Mouse (Mus musculus) cerebellum, adult 2 months (tissue): ENCODE results near the gene Luzp2. TPM values are rescaled to one million over a fixed set of nuclear protein-coding genes. Genes with fewer than 3 reads are reported as not detected.

Source experiments
- DNase-seq, 2 experiments: peaks; one replicate each; pipeline ENCODE4 v3.0.0; 2021
- H3K27ac ChIP-seq: fragments of 200-500 bp; 2 replicates; pipeline ENCODE4 v1.5.1; 2012; ENCODE audit warnings: low read length, control low read depth, inconsistent platforms; ENCODE audit not compliant: insufficient read depth
- H3K27me3 ChIP-seq: fragments of 200-500 bp; 2 replicates; pipeline ENCODE4 v1.6.1; 2012; ENCODE audit warnings: inconsistent platforms, mild to moderate bottlenecking, low read length, moderate library complexity; ENCODE audit not compliant: control insufficient read depth, insufficient read depth
- H3K4me1 ChIP-seq: fragments of 200-500 bp; 2 replicates; pipeline ENCODE4 v1.6.1; 2011; ENCODE audit warnings: low read length; ENCODE audit not compliant: control insufficient read depth, insufficient read depth
- H3K4me3 ChIP-seq: fragments of 200-500 bp; replicated peaks from 2 replicates; pipeline ENCODE3; 2011; ENCODE audit warnings: mild to moderate bottlenecking, low read depth, low read length, control low read depth; ENCODE audit not compliant: insufficient read depth
- CTCF ChIP-seq: fragments of 200-500 bp; IDR thresholded peaks from 2 replicates; pipeline ENCODE4 v1.5.1; 2011; ENCODE audit warnings: low read depth, mild to moderate bottlenecking, control low read depth, low read length, moderate library complexity, borderline replicate concordance; ENCODE audit not compliant: insufficient read depth
- POLR2A ChIP-seq: fragments of 200-500 bp; IDR thresholded peaks from 2 replicates; pipeline ENCODE4 v1.6.1; 2011; ENCODE audit warnings: low read length, control low read depth, borderline replicate concordance; ENCODE audit not compliant: insufficient read depth
- WGBS: fragments of 180-500 bp; shearing (Covaris S2); methylation state at CpG from one replicate; pipeline ENCODE4 v1.1.7; 2018; 5-methylcytosine and 5-hydroxymethylcytosine counted together
- polyA plus RNA-seq: library from polyadenylated mRNA; depleted of rRNA; stranded (reverse); fragments of >200 nt; gene quantifications from 2 replicates; pipeline ENCODE4 v1.2.3, GENCODE M21; 2012

The Luzp2 gene
- polyA plus RNA-seq, 1 experiment: 53.8 TPM

DNA sequence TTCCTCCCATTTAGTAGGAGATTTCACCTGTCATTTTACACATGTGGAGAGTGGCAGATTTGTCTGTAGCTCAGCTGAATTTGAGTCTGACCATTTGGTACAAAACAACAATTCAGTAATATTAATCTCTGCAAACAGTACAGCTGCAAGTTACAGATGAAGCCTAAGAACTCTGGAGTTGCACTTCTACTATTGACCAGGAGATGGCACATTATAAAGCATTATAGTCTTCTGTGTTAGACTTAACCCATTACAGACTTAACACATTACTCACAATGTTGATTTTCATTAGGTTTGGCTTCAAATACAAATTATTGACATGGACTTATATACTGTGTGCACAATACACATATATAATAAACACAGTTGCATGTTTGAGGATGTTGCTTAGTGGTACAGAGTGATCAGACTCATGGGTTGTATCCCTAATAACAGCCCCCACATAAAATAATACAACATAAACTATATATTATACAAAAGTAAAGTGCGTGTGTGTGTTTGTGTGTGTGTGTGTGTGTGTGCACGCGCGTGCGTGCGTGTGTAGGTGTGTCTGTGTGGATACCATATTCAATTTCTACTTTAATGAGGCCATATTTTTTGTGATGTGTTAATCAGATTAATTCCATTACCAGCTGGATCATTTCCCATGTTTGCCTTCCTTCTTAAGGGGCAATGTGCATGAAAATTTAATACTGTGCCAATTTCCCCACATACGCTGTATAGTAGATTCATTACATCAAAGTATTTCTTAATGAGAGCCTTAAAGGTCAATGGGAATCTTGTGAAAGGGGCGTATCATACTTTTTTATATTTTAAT is 10.8 kb downstream of the Luzp2 start:
- Histone ChIP-seq H3K27ac (no peak overlapping the region), H3K27me3 (no peaks in the 10 kb centered on the region), H3K4me3 (no peak overlapping the region), H3K4me1 (no peaks in the 10 kb centered on the region)
- WGBS: 72% methylated on average over 8 of the region's 8 CpGs
- no peak for DNase-seq
- TF ChIP-seq POLR2A (no peak), CTCF (peak; percentile 26; the same call in 1 of the 2 replicates)

DNA sequence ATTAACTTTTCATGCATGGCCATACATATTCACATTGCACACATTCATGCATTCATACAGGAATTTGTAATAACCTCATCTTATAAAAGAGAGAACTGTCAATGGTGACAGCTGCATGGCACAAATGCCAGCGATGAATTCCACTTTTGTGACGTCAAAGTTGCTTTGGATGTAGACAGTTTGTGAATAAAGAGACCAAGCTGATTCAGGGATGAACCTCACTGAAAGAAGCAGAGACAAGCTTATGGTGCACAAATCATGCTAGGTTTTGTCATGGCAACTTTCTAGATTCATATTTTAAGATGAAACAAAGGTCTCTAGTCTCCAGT is 11.4 kb downstream of the Luzp2 start:
- Histone ChIP-seq H3K4me3 (no peak overlapping the region), H3K27me3 (no peaks in the 10 kb centered on the region), H3K27ac (no peak overlapping the region), H3K4me1 (no peaks in the 10 kb centered on the region)
- 32% methylated on average over 2 of the region's 2 CpGs for WGBS
- TF ChIP-seq CTCF (no peak), POLR2A (no peak)
- no peak for DNase-seq

DNA sequence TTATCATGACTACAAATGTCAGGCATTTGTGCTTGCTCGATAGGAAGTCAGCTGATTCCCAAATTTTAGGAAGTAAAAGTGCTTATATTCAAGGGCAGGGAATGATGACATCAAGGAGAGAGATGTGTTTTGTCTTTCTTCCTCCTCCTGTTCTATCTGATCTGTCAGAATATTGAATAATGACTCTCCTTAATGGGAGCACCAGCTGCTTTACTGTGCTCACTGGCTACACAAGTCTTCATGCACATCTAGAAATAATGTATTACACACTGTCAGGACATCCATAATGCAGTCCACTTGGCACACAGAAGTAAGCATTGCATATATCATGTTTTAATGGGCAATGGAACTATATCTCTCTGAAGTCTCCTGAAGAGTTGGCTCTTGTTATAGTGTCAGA is 17.6 kb downstream of the Luzp2 start:
- no peak for TF ChIP-seq POLR2A
- TF ChIP-seq CTCF: no peak
- Histone ChIP-seq H3K27ac (no peak overlapping the region), H3K4me3 (no peak overlapping the region), H3K4me1 (no peaks in the 10 kb centered on the region), H3K27me3 (no peaks in the 10 kb centered on the region)
- DNase-seq: no peak
- 88% methylated on average over 1 of the region's 1 CpGs for WGBS

DNA sequence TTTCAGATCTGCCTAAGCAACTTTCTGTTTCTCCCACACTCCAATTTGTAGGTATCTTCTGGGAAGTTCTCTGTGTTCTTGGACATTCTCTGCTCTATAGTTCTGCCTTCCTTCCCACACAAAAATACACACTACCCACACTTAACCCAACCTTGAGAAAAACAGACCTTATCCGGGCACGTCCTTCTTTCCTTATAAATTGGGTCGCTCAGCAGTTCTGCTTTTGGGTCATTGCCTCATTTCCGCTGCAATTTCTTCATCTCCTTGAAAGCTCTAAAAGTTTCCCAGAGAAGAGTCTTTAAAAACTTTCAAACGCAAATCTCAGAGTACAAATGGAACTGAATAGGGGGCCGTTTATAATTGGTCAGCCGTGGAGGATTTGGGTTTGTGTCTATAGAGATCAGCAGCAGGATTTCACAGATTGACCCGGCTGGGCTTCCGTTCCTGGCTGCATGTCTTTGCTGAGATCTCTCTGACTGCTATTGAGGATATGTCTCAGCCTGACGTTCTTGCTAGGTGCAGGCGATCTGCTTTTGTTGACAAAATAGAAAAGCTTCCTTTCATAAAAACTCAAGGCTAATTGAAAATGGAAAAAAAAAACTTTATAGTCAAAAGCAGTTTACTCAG is 26.0 kb downstream of the Luzp2 start:
- WGBS: 48% methylated on average over 11 of the region's 11 CpGs
- no peak overlapping the region for H3K27ac ChIP-seq
- DNase-seq: peak in 1 of 2 experiments; percentile 23

DNA sequence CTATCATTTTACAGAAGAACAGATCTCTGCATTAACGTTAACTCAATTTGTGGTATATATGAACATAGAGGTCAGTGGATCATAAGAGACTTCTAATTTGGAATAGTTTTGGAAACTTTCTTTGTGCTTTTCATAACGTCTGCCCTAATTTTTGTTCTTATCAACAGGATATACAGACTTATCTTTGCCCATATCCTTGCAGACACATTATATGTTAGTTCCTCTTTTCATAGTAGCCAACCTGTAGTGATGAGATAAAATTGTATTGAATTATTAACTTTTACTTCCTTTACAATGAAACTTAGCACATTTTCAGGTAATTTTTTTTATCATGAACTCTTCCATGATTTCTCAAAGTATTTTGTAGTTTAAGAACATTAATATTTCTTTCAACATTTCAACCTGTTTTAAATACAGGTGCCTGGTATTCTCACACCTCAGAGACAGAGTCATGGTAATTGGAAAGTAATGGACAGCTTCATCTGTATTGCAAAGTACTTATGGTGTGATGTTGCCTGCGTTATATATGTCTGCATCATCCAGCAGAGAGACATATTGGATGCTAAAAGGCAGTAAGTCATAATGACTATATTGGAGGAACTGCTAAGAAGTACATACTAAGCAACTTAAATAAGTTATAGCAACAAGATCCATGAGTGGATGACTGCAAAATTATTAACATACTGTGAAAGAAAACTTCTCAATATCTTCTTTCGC is 43.8 kb downstream of the Luzp2 start:
- Histone ChIP-seq H3K27ac (no peak overlapping the region), H3K27me3 (no peaks in the 10 kb centered on the region), H3K4me3 (no peak overlapping the region), H3K4me1 (no peaks in the 10 kb centered on the region)
- no peak for TF ChIP-seq POLR2A
- no peak for TF ChIP-seq CTCF
- DNase-seq: no peak
- WGBS: 91% methylated on average over 4 of the region's 4 CpGs

More for the DNA sequence above, 26.0 kb downstream of the Luzp2 start:
- H3K4me3 ChIP-seq: no peak overlapping the region
- no peaks in the 10 kb centered on the region for H3K4me1 ChIP-seq
- TF ChIP-seq CTCF (no peak), POLR2A (no peak)
- H3K27me3 ChIP-seq: no peaks in the 10 kb centered on the region

DNA sequence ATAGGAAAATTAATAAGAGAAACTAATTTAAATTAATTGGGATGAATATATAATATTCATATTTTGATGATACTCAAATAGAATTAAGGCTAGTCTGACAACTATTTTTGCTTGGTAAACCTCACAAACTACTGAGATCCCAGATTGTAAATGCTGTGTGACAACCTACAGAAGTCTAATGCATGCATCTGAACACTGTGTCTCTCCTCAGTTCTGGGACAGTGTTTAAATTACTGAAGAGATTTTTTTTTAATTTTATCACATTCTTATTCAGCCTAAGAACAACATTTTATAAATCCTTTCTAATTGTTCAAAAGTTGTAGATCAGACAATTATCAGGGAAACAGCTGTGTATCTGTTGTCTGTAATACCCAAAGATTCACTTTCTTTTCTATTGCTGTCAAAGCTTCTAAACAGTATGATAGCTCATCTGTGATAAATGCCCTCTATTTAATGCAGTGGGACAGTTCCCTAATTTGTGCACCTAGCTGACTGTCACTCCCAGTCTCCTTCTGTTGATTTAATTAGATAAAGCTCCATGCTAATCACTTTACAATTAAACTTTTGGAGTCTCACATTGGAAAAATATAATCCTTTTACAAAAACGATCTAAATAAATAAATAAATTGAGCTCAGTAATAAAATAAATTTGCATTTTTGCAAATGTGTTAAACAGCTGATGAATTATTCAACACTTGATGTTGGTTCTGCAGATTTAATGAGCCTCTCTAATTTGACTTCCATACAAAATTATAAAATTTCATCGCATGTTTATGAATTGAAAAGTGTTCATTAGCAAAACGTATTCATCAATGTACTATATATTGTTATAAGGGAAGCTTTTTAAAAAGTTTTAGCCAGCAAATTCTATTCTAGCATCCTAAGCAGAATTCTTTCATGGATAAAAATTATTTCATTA is 58.7 kb downstream of the Luzp2 start:
- no peak overlapping the region for H3K27ac ChIP-seq
- DNase-seq: no peak
- no peaks in the 10 kb centered on the region for H3K27me3 ChIP-seq
- WGBS: 44% methylated on average over 3 of the region's 3 CpGs
- H3K4me1 ChIP-seq: no peaks in the 10 kb centered on the region
- H3K4me3 ChIP-seq: no peak overlapping the region
- TF ChIP-seq CTCF (no peak), POLR2A (no peak)

DNA sequence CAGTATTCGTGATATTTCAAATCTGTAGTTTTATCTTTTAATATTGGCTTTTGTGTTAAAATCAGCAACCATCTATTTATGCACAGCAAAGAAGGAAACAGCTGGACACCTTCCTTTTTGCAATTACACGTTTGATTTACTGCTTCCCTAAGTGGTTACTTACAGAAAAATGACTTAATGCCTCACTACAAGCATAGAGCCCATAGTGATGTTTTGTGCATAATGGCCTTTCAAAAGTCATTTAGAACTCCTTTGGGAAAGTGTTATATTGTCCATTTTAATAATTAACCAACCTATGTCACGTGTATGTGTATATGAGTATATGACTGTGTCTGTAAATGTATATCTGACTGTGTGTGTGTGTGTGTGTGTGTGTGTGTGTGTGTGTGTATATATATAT is 63.3 kb downstream of the Luzp2 start:
- no peak for DNase-seq
- TF ChIP-seq POLR2A (no peak), CTCF (no peak)
- WGBS: 74% methylated on average over 3 of the region's 3 CpGs
- Histone ChIP-seq H3K27me3 (no peaks in the 10 kb centered on the region), H3K27ac (no peak overlapping the region), H3K4me1 (no peaks in the 10 kb centered on the region), H3K4me3 (no peak overlapping the region)
